Mouse (Mus musculus): ENCODE results near the gene Rac2.
A peak's percentile ranks its signal among the peaks of the same experiment; 100 is the strongest.

The Rac2 gene

GRCm38 (mm10) chr15:78521892-78522291, 50.7 kb downstream of the Rac2 start:
- DNase-seq (ENCODE audit: low read depth, low spot score), result no peak

DNA sequence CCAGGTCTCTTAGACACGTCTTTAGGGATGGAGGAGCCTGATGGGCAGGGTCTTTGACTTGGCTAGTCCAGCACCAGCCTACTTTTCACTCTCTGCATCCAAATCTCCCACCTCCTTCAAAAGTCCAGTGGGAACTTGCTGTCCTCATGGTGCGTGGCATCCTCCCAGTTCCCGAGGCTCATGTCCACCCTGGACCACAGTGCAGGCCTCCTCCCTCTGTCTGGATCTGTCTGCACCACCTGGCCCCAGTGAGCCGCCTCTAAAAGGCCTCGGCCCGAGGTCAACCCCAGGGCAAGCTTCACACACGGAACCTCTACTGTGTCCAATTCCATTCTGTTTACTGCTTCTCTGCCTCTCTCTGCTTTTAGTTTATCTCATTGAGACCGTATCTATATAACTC, 51.3 kb downstream of the Rac2 start:
- DNase-seq (ENCODE audit: low read depth, low spot score), result no peak

- no peak for DNase-seq (ENCODE audit: low read depth, low spot score)
Measured at GRCm38 (mm10) chr15:78520112-78520715, 52.4 kb downstream of the Rac2 start.

DNA sequence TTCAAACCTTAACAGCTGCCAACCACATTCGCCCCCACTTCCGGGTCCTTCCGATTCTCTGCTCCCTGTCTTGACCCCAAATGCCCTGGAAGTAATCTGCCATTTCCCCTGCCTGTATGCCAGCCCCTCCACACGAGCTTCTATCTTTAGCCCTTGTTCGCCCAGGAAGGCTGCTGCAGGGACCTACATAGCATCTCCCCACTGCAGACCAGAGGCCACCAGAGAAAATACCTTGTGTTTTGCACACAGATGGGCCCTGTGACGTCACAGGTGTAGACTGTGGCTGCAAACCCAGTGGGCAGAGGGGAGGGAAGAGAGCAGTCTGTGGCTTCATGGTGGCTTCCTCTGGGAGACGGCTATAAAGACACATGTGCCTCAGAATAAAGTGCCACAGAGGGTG, 54.4 kb downstream of the Rac2 start:
- DNase-seq (ENCODE audit: low read depth, low spot score), result no peak

DNA sequence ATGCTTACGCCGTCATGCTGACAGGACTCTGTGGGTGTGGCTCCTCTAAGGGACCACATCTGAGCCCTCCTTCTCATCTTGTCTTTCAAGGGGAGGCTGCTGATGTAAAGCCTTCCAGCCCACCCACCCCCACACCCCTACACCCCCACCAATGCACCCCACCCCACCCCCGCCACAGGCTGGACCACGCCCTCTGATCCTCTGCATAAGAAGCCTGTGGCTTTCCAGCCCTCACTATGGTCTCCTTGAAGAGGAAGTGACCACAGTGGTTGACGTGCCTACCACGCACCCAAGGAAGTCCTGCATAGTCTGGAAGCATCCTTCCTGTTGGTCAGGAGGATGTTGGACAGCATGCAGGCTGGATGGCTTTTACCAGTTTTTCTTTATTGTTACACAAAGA, 56.8 kb downstream of the Rac2 start:
- DNase-seq (ENCODE audit: low read depth, low spot score), result no peak

DNA sequence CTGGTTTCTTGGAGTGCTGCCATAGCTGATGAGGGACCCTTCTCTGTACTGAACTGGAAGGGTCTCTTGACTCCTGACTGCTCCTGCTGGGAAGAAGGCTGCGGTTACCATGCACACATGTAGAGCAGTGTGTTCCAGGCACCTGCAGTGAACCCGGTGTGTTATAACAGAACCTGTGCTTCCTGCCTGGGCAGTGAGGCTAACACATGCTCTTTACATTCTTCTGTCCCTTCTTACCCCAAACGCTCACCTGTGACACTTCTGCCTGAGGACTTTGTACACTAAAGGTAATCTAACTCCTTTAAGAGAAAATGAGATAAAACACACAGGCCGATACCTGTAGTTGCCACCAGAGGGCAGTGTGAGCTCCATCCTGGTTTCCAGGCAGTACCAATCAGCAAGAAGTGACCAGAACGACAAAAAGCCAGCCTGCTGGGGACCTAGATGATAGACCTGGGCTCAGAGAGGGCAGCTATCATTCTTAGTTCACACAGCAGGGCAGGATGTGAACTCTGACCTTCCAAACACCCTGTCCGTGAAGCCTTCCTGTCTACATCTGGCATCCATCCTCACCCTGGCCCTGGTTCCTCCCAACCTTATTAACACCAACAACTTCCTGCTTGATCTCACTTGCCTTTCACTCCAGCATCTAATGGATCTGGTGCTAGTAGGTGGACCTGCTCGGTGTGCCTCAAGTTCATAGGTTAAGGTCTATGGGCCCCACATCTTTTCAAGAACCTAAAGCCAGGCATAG, 58.0 kb downstream of the Rac2 start:
- peak; percentile 73 for DNase-seq (ENCODE audit: low read depth, low spot score)

GRCm38 (mm10) chr15:78513019-78513418, 59.6 kb downstream of the Rac2 start:
- no peak for DNase-seq (ENCODE audit: low read depth, low spot score)

- no peak for DNase-seq (ENCODE audit: low read depth, low spot score)
Measured at GRCm38 (mm10) chr15:78511951-78512350, 60.6 kb downstream of the Rac2 start.

GRCm38 (mm10) chr15:78510736-78511135, 61.8 kb downstream of the Rac2 start:
- DNase-seq (ENCODE audit: low read depth, low spot score), result no peak

DNA sequence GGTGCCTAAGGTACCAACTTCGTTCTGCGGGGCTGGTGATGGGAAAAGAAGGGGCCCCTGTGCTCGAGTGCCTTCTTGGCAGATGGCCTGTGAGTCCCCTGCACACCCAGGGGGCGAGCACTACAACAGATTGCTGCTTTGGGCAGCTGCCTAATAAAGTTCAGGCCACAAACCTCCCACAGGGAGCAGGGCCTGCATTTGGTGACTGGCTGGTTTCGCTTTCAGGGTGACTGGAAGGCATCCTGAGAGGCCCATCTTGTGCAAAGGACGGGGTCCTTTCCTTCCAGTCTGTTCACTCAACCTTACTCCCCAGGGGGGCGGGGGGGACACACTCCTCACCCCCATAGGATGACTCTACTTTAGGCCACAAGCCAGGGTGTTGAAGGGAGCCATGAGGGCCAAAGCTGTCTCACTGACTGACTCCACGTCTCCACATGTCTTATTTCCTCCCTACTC, 62.4 kb downstream of the Rac2 start:
- DNase-seq (ENCODE audit: low read depth, low spot score), result no peak

GRCm38 (mm10) chr15:78509297-78509899, 63.2 kb downstream of the Rac2 start:
- DNase-seq (ENCODE audit: low read depth, low spot score), result peak; percentile 79

Data from ZHBTc4 (cell line).